Mouse (Mus musculus): ENCODE measurements at regions not wholly inside any gene's neighbourhood (a gene's known extent, or its start where the extent isn't known, plus 50 kb on each side); places are given as distances from the start of the nearest gene placed in this dataset.

- no peak for TF ChIP-seq POLR2A (IDR thresholded peaks at IDR 0.05; ENCODE audit: borderline replicate concordance, low read depth, low read length)
- no peak for TF ChIP-seq CTCF (IDR thresholded peaks at IDR 0.05; ENCODE audit: low read depth, low read length)
These were observed 86.6 kb upstream of the Lcorl start for GRCm38 (mm10) chr5:45943970-45944369.

Measured in bone marrow macrophage, adult 2 months (primary cell).